Mouse (Mus musculus): ENCODE data around the gene Pgrmc2. TPM values are rescaled to one million over a fixed set of nuclear protein-coding genes. Genes with fewer than 3 reads are reported as not detected.
A peak's percentile ranks its signal among the peaks of the same experiment; 100 is the strongest.

Gene Pgrmc2
- total and polyA plus RNA-seq, 3 experiments: 18.5 to 50.4 (median 31.6) TPM

DNA sequence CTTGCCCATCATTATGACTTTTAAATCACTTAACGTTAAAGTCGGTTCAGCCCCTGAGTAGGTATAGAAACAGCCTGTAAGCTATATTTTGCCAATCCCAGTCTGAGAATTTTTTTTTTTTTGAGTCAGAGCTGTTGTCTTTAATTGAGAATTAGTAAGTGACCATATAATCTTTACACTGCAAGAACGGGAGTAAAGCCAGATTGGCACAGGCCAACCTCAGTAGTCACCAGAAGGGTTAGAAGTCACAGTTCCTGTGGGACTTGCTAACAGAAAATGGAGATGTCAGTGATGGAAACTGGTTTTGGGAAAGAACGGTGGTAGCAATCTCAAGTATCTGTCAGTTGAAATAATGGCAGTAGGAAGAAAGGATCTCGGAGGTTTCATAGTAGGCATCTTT is 1.6 kb upstream of the Pgrmc2 start:
- Histone ChIP-seq H3K4me2 (ENCODE audit: insufficient read depth, low read depth, poor library complexity, severe bottlenecking) (peak overlapping the region; percentile 72), H3K27me3 (replicated peaks) (no peaks in the 10 kb centered on the region), H3K9ac (ENCODE audit: insufficient read depth, low read depth) (0 out of 2 replicates have a peak overlapping the region, but pooled peaks have one; percentile 88), H3K9me3 (replicated peaks; ENCODE audit: low read length) (no peaks in the 10 kb centered on the region), H3K4me1 (ENCODE audit: control insufficient read depth in 1 of 2, insufficient read depth in 2 of 2) (peaks cover 0 to 27% of the 10 kb centered on the region in 2 experiments; a peak in 3 of 4 replicates), H3K36me3 (replicated peaks in 1 of 2; ENCODE audit: control insufficient read depth in 1 of 2, insufficient read depth in 1 of 2, low read length in 1 of 2) (peaks cover 0 to 2% of the 10 kb centered on the region in 2 experiments), H3K79me2 (replicated peaks; ENCODE audit: control insufficient read depth, extremely low read depth, insufficient read depth, poor library complexity, severe bottlenecking) (peaks cover 20% of the 10 kb centered on the region), H3K4me3 (replicated peaks in 1 of 3; ENCODE audit: low read depth in 2 of 3, low read length in 2 of 3, poor library complexity in 1 of 3) (peak overlapping the region in 2 of 3 experiments; percentile 67 to 98), H3K27ac (ENCODE audit: insufficient read depth, low read depth) (no peak overlapping the region)
- dilution Hi-C loops (cut with MboI; ENCODE audit: extremely low pct_ligation_motif_present, extremely low pct_unique_long_range_greater_than_20kb, low sequenced_read_pairs) (no loop called here), in situ Hi-C loops (cut with MboI; ENCODE audit: low pct_ligation_motif_present, low pct_unique_long_range_greater_than_20kb, low sequenced_read_pairs) (no loop called here)
- TF ChIP-seq SIN3A (IDR thresholded peaks at IDR 0.05; ENCODE audit: low read length) (no peak), CHD2 (IDR thresholded peaks at IDR 0.05; ENCODE audit: low read length) (no peak), ZNF384 (IDR thresholded peaks at IDR 0.05; ENCODE audit: low read depth, low read length) (no peak), ETS1 (conservative IDR thresholded peaks at IDR 0.05; ENCODE audit: low read depth, low read length) (no peak)
- DNase-seq (ENCODE audit: extremely low read depth): no peak

DNA sequence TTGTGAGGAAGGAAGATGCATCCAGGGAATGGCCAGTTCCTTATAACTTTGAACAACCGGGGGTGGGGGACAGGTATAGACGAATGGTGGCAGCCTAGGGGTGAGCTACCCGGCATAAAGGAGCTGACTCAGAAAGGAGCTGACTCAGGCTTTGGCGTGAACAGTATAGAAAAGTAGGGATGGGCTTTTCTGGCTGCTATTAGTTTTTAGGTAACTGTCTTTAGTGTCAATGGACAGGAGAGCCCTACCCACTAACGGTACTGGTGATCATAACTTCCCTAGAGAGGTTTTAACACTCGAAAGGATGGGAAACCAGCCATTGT is 905 bp upstream of the Pgrmc2 start:
- Histone ChIP-seq H3K79me2 (replicated peaks; ENCODE audit: control insufficient read depth, extremely low read depth, insufficient read depth, poor library complexity, severe bottlenecking) (peaks cover 20% of the 10 kb centered on the region), H3K36me3 (replicated peaks in 1 of 2; ENCODE audit: control insufficient read depth in 1 of 2, insufficient read depth in 1 of 2, low read length in 1 of 2) (peaks cover 0 to 4% of the 10 kb centered on the region in 2 experiments), H3K9me3 (replicated peaks; ENCODE audit: low read length) (no peaks in the 10 kb centered on the region), H3K27ac (ENCODE audit: insufficient read depth, low read depth) (peak overlapping the region; percentile 58; the same call in 1 of the 2 replicates), H3K27me3 (replicated peaks) (no peaks in the 10 kb centered on the region), H3K4me1 (ENCODE audit: control insufficient read depth in 1 of 2, insufficient read depth in 2 of 2) (peaks cover 0 to 27% of the 10 kb centered on the region in 2 experiments; a peak in 3 of 4 replicates), H3K4me3 (replicated peaks in 1 of 3; ENCODE audit: low read depth in 2 of 3, low read length in 2 of 3, poor library complexity in 1 of 3) (peak overlapping the region; percentile 67 to 98 (median 91)), H3K9ac (ENCODE audit: insufficient read depth, low read depth) (peak overlapping the region; percentile 88), H3K4me2 (ENCODE audit: insufficient read depth, low read depth, poor library complexity, severe bottlenecking) (peak overlapping the region; percentile 72)
- DNase-seq (ENCODE audit: extremely low read depth): no peak
- in situ Hi-C loops (cut with MboI; ENCODE audit: low pct_ligation_motif_present, low pct_unique_long_range_greater_than_20kb, low sequenced_read_pairs) (no loop called here), dilution Hi-C loops (cut with MboI; ENCODE audit: extremely low pct_ligation_motif_present, extremely low pct_unique_long_range_greater_than_20kb, low sequenced_read_pairs) (no loop called here)
- TF ChIP-seq PAX5 (IDR thresholded peaks at IDR 0.05; ENCODE audit: low read length) (no peak), MXI1 (IDR thresholded peaks at IDR 0.05; ENCODE audit: low read depth, low read length) (no peak), HCFC1 (IDR thresholded peaks at IDR 0.05; ENCODE audit: low read depth, low read length) (no peak), SMC3 (IDR thresholded peaks at IDR 0.05; ENCODE audit: low read depth, low read length) (no peak), MAFK (IDR thresholded peaks at IDR 0.05; ENCODE audit: insufficient replicate concordance, low read length) (peak; percentile 83), IRF4 (IDR thresholded peaks at IDR 0.05; ENCODE audit: low read depth, low read length) (0 out of 2 replicates have a peak, but pooled peaks have one; percentile 4), CHD2 (IDR thresholded peaks at IDR 0.05; ENCODE audit: low read length) (no peak), CTCF (conservative IDR thresholded peaks at IDR 0.05 in 1 of 2, IDR thresholded peaks at IDR 0.05 in 1 of 2; ENCODE audit: low read depth in 2 of 2, low read length in 2 of 2) (no peak), TCF12 (IDR thresholded peaks at IDR 0.05; ENCODE audit: low read depth, low read length) (no peak)

DNA sequence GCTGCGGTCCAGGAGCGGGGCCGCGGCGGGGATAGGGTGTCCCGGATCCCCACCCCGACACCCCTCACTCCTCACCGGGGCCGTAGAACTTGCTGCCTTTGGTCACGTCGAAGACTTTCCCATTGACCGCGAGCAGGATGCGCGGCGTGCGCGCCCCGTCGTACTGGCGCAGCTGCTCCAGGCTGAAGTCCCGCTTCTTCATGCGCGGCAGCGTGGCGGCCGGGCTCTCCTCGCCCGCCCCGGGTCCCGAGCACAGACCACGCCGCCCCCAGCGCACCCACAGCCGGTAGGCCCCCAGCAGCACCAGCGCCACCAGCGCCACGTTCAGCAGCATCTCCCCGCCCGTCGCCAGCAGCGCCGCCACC is 344 bp downstream of the Pgrmc2 start:
- peak overlapping the region; percentile 59 for H3K9ac ChIP-seq (ENCODE audit: insufficient read depth, low read depth)
- peak overlapping the region; percentile 16; the same call in 1 of the 2 replicates for H3K27ac ChIP-seq (ENCODE audit: insufficient read depth, low read depth)
- H3K4me1 ChIP-seq (ENCODE audit: control insufficient read depth in 1 of 2, insufficient read depth in 2 of 2): peaks cover 0 to 33% of the 10 kb centered on the region in 2 experiments; a peak in 3 of 4 replicates
- in situ Hi-C loops (cut with MboI; ENCODE audit: low pct_ligation_motif_present, low pct_unique_long_range_greater_than_20kb, low sequenced_read_pairs): no loop called here
- no peaks in the 10 kb centered on the region for H3K9me3 ChIP-seq (replicated peaks; ENCODE audit: low read length)
- DNase-seq (ENCODE audit: extremely low read depth): peak; percentile 7
- H3K36me3 ChIP-seq (replicated peaks in 1 of 2; ENCODE audit: control insufficient read depth in 1 of 2, insufficient read depth in 1 of 2, low read length in 1 of 2): peaks cover 0 to 13% of the 10 kb centered on the region in 2 experiments
- TF ChIP-seq MXI1 (IDR thresholded peaks at IDR 0.05; ENCODE audit: low read depth, low read length) (peak; percentile 74), ZC3H11A (IDR thresholded peaks at IDR 0.05; ENCODE audit: low read depth, low read length) (no peak), UBTF (IDR thresholded peaks at IDR 0.05; ENCODE audit: low read depth, low read length) (peak; percentile 70; the same call in 1 of the 2 replicates)
- no peaks in the 10 kb centered on the region for H3K27me3 ChIP-seq (replicated peaks)
- peak overlapping the region; percentile 85 to 98 (median 91) for H3K4me3 ChIP-seq (replicated peaks in 1 of 3; ENCODE audit: low read depth in 2 of 3, low read length in 2 of 3, poor library complexity in 1 of 3)
- peak overlapping the region; percentile 93 for H3K4me2 ChIP-seq (ENCODE audit: insufficient read depth, low read depth, poor library complexity, severe bottlenecking)
- peaks cover 26% of the 10 kb centered on the region for H3K79me2 ChIP-seq (replicated peaks; ENCODE audit: control insufficient read depth, extremely low read depth, insufficient read depth, poor library complexity, severe bottlenecking)
- dilution Hi-C loops (cut with MboI; ENCODE audit: extremely low pct_ligation_motif_present, extremely low pct_unique_long_range_greater_than_20kb, low sequenced_read_pairs): no loop called here
